Mouse (Mus musculus): ENCODE results near the gene Mtap. TPM values are rescaled to one million over a fixed set of nuclear protein-coding genes. Genes with fewer than 3 reads are reported as not detected.

The Mtap gene
- polyA plus RNA-seq, 1 experiment: 1.8 TPM

DNA sequence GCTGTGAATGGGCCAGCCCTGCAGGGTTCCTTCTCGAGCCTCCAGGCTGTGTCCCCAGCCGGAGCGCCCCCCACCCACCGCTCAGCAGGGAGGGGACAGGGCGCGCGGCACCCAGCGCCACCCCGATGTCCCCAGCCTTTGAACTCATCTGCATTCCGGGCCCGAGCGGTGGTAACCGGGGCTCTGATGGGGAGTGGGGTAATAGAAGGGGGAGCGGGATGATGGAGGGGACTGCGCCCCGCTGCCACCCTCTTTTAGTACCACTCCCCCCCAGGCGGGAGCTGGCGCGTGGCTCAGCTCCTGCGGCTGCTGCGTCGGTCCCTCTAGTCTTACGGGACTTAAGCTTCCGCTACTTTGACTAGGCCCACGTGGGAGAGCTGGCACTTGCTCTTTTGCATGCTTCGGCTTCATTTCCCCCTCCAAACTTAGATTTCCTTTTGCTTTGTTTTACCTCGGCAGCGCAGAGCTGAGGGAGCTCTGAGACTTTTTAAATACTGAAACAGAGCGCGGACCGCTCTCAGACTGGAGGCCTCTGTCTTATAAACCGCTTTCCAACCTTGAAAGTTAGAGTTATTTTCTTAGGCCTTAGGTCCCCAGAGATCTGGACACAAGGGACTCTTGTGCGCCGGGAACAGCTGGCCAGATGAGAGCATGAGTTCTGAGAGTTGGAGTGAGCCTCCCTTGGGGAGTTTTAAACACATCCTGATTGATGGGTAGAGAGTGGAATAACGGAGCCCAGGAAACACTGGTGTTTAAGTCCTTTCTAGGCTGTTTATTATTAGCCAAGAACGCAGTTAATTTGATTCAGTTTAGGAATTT, 829 bp downstream of the Mtap start:
- no peak for TF ChIP-seq CTCF (IDR thresholded peaks at IDR 0.05; ENCODE audit: control insufficient read depth, insufficient read depth, insufficient replicate concordance, low read depth, low read length)
- TF ChIP-seq POLR2A (IDR thresholded peaks at IDR 0.05; ENCODE audit: control insufficient read depth, low read depth, low read length): peak; percentile 4; the same call in 1 of the 2 replicates
- no peaks in the 10 kb centered on the region for H3K36me3 ChIP-seq (ENCODE audit: control insufficient read depth, insufficient read depth, low read length)
- no peaks in the 10 kb centered on the region for H3K27me3 ChIP-seq (ENCODE audit: control insufficient read depth, insufficient read depth, low read length)
- H3K4me1 ChIP-seq (ENCODE audit: control insufficient read depth, insufficient read depth, low read length): no peaks in the 10 kb centered on the region; the same call in 1 of the 2 replicates
- peak overlapping the region; percentile 28; the same call in 1 of the 2 replicates for H3K27ac ChIP-seq (ENCODE audit: control insufficient read depth, insufficient read depth, low read depth, low read length)
- H3K4me3 ChIP-seq (ENCODE audit: control insufficient read depth, low read depth, low read length): peak overlapping the region; percentile 85

DNA sequence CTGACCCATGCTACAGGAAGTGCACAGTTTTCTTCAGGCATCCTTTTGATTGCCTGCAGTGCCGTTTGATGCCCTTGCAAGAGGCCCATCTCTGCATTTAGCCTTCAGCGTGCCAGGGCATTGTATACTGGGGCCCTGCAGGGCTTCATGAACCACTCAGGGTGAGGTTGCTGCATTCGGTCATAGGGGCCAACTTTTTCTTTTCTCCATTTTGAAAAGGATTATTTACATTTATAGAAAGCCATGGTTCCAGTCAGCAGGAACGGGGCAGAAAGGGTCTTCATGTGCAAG, 1.4 kb downstream of the Mtap start:
- Histone ChIP-seq H3K4me1 (ENCODE audit: control insufficient read depth, insufficient read depth, low read length) (no peaks in the 10 kb centered on the region; the same call in 1 of the 2 replicates), H3K4me3 (ENCODE audit: control insufficient read depth, low read depth, low read length) (no peak overlapping the region), H3K36me3 (ENCODE audit: control insufficient read depth, insufficient read depth, low read length) (no peaks in the 10 kb centered on the region), H3K27me3 (ENCODE audit: control insufficient read depth, insufficient read depth, low read length) (no peaks in the 10 kb centered on the region), H3K27ac (ENCODE audit: control insufficient read depth, insufficient read depth, low read depth, low read length) (no peak overlapping the region)
- TF ChIP-seq CTCF (IDR thresholded peaks at IDR 0.05; ENCODE audit: control insufficient read depth, insufficient read depth, insufficient replicate concordance, low read depth, low read length) (no peak), POLR2A (IDR thresholded peaks at IDR 0.05; ENCODE audit: control insufficient read depth, low read depth, low read length) (no peak)

DNA sequence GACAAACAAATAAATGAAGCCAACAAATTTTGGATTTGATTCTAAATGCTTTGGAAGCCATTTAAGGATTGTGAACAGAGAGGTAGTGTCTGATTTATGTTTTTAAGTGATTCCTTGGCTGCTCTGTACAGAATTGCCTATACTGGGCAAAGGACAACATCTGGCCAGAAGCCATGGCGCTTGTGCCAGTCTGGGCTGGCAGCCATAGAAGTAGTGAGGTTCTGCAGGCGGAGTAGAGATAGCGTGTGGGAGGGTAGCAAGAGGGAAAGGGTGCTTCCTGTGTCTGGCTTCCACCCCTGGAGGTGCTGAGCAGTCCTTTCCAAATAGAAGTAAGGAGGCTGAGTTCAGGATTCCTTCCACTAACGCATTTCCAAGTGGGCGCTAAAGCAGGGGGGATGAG, 3.9 kb downstream of the Mtap start:
- H3K27ac ChIP-seq (ENCODE audit: control insufficient read depth, insufficient read depth, low read depth, low read length): no peak overlapping the region
- no peaks in the 10 kb centered on the region; the same call in 1 of the 2 replicates for H3K4me1 ChIP-seq (ENCODE audit: control insufficient read depth, insufficient read depth, low read length)
- no peak overlapping the region for H3K4me3 ChIP-seq (ENCODE audit: control insufficient read depth, low read depth, low read length)
- H3K27me3 ChIP-seq (ENCODE audit: control insufficient read depth, insufficient read depth, low read length): no peaks in the 10 kb centered on the region
- no peaks in the 10 kb centered on the region for H3K36me3 ChIP-seq (ENCODE audit: control insufficient read depth, insufficient read depth, low read length)
- TF ChIP-seq CTCF (IDR thresholded peaks at IDR 0.05; ENCODE audit: control insufficient read depth, insufficient read depth, insufficient replicate concordance, low read depth, low read length): no peak
- TF ChIP-seq POLR2A (IDR thresholded peaks at IDR 0.05; ENCODE audit: control insufficient read depth, low read depth, low read length): no peak

DNA sequence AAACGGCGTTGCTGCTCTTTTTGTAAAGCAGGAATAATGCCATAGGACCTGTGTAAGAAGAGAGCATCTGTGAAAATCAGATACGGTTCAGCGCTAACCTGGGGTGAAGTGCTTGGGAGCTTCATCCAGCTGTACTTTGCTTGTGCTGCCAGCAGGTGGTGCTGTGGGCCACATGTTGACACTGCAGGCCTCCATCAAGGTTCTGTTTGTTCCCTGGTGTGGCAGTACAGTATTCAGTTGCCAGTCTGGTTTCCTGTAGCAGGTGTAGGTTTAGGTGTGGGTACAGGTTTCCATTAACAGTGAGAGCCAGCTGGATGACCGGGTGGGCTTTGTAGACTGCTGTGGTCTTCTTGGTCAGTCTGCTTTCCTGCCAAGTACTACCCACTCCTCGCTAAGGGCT, 8.5 kb downstream of the Mtap start:
- no peak overlapping the region for H3K27ac ChIP-seq (ENCODE audit: control insufficient read depth, insufficient read depth, low read depth, low read length)
- no peaks in the 10 kb centered on the region for H3K4me1 ChIP-seq (ENCODE audit: control insufficient read depth, insufficient read depth, low read length)
- H3K36me3 ChIP-seq (ENCODE audit: control insufficient read depth, insufficient read depth, low read length): no peaks in the 10 kb centered on the region
- no peaks in the 10 kb centered on the region for H3K27me3 ChIP-seq (ENCODE audit: control insufficient read depth, insufficient read depth, low read length)
- peak; percentile 98 for TF ChIP-seq CTCF (IDR thresholded peaks at IDR 0.05; ENCODE audit: control insufficient read depth, insufficient read depth, insufficient replicate concordance, low read depth, low read length)
- no peak for TF ChIP-seq POLR2A (IDR thresholded peaks at IDR 0.05; ENCODE audit: control insufficient read depth, low read depth, low read length)
- no peak overlapping the region for H3K4me3 ChIP-seq (ENCODE audit: control insufficient read depth, low read depth, low read length)

DNA sequence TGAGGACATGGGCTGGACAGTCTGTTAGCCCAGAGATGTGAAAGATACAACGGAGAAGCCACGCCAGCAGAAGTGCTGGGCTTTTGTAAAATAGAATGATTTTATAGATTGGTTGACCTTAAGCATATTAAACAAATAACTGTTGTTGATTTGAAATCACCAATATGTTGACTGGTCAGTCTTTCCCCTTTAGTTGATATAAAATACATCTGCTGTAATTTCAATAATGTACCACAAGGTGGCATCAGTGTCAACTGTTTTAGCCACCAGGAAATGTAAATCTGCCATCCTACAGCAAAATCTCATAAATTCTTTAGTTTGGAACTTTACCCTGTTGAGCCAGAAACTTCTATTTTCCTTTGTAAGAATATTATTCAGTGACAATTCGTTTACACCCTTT, 9.4 kb downstream of the Mtap start:
- Histone ChIP-seq H3K4me3 (ENCODE audit: control insufficient read depth, low read depth, low read length) (no peak overlapping the region), H3K4me1 (ENCODE audit: control insufficient read depth, insufficient read depth, low read length) (no peaks in the 10 kb centered on the region), H3K27ac (ENCODE audit: control insufficient read depth, insufficient read depth, low read depth, low read length) (no peak overlapping the region), H3K36me3 (ENCODE audit: control insufficient read depth, insufficient read depth, low read length) (no peaks in the 10 kb centered on the region), H3K27me3 (ENCODE audit: control insufficient read depth, insufficient read depth, low read length) (no peaks in the 10 kb centered on the region)
- TF ChIP-seq CTCF (IDR thresholded peaks at IDR 0.05; ENCODE audit: control insufficient read depth, insufficient read depth, insufficient replicate concordance, low read depth, low read length) (no peak), POLR2A (IDR thresholded peaks at IDR 0.05; ENCODE audit: control insufficient read depth, low read depth, low read length) (no peak)

DNA sequence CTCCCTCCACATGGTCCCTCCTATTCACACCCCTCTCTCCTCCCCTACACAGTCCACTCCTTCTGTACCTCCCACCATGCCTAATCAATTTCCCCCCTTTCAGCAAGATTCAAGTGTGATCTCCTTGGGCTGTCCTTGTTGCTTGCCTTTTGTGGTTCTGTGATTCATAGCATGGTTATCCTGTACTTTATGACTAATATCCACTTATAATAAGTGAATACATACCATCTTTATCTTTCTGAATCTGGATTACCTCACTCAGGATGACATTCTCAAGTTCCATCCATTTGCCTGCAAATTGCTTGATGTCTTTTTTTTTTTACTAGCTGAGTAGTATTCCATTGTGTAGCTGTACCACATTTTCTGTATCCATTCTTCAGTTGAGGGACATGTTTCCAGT, 12.3 kb downstream of the Mtap start:
- TF ChIP-seq CTCF (IDR thresholded peaks at IDR 0.05; ENCODE audit: control insufficient read depth, insufficient read depth, insufficient replicate concordance, low read depth, low read length): no peak
- Histone ChIP-seq H3K27ac (ENCODE audit: control insufficient read depth, insufficient read depth, low read depth, low read length) (no peak overlapping the region), H3K36me3 (ENCODE audit: control insufficient read depth, insufficient read depth, low read length) (no peaks in the 10 kb centered on the region), H3K4me1 (ENCODE audit: control insufficient read depth, insufficient read depth, low read length) (no peaks in the 10 kb centered on the region), H3K27me3 (ENCODE audit: control insufficient read depth, insufficient read depth, low read length) (no peaks in the 10 kb centered on the region), H3K4me3 (ENCODE audit: control insufficient read depth, low read depth, low read length) (no peak overlapping the region)

DNA sequence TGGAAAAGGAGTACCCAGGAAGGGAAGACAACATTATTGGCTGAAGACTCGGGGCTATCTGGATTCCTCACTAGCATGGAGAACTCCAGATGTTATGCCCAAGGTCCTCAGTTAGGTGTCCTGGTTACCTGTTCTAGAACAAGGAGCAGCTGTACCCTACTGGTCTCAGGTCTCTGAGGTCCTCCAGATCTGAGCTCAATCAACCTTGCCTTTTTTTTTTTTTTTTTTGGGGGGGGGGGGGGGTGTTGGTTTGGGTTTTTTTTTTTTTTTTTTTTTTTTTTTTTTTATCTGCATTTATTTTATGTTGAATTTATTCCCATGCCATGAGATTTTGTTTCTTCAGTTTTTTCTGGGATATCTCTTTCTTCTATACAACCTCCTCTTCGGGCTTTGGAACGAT, 24.5 kb downstream of the Mtap start:
- H3K4me3 ChIP-seq (ENCODE audit: control insufficient read depth, low read depth, low read length): no peak overlapping the region
- no peaks in the 10 kb centered on the region for H3K36me3 ChIP-seq (ENCODE audit: control insufficient read depth, insufficient read depth, low read length)
- TF ChIP-seq POLR2A (IDR thresholded peaks at IDR 0.05; ENCODE audit: control insufficient read depth, low read depth, low read length) (no peak), CTCF (IDR thresholded peaks at IDR 0.05; ENCODE audit: control insufficient read depth, insufficient read depth, insufficient replicate concordance, low read depth, low read length) (no peak)
- no peaks in the 10 kb centered on the region for H3K27me3 ChIP-seq (ENCODE audit: control insufficient read depth, insufficient read depth, low read length)
- no peak overlapping the region for H3K27ac ChIP-seq (ENCODE audit: control insufficient read depth, insufficient read depth, low read depth, low read length)
- no peaks in the 10 kb centered on the region for H3K4me1 ChIP-seq (ENCODE audit: control insufficient read depth, insufficient read depth, low read length)
